Mouse (Mus musculus) colon, adult 2 months (tissue): ENCODE measurements around the gene Tmem89. TPM values are rescaled to one million over a fixed set of nuclear protein-coding genes. Genes with fewer than 3 reads are reported as not detected.

Source experiments
- polyA plus RNA-seq: library from polyadenylated mRNA; depleted of rRNA; stranded (reverse); fragments of >200 nt; gene quantifications from 2 replicates; pipeline ENCODE4 v1.2.3, GENCODE M21; 2012; rRNA removed

The Tmem89 gene
- not detected in 2 replicates for polyA plus RNA-seq

GRCm38 (mm10) chr9:108914491-108914890, at the start of gene Tmem89:
TSS of gene Tmem89 (plus strand) at chr9:108914619.

GRCm38 (mm10) chr9:108936418-108937364, 22.3 kb downstream of the Tmem89 start, which contains the start of gene Uqcrc1:
TSS of gene Uqcrc1 (plus strand) at chr9:108936633.

GRCm38 (mm10) chr9:108953081-108953636, 38.7 kb downstream of the Tmem89 start, which contains the start of gene Col7a1:
TSS of gene Col7a1 (plus strand) at chr9:108953586.

Other genes starting within 250 kb of the Tmem89 start
- gene Prkar2a, start 225.3 kb upstream of the Tmem89 start, polyA plus RNA-seq = 35.1 and 38.9 TPM in 2 replicates
- gene Ip6k2, start 130.8 kb upstream of the Tmem89 start, polyA plus RNA-seq = 46.0 and 51.8 TPM in 2 replicates
- gene Nckipsd, start 106.3 kb upstream of the Tmem89 start, polyA plus RNA-seq = 28.1 and 30.3 TPM in 2 replicates
- gene Celsr3, start 88.3 kb upstream of the Tmem89 start, polyA plus RNA-seq = 2.1 and 2.3 TPM in 2 replicates
- 7.2 and 11.9 TPM in 2 replicates for gene Slc26a6, start 61.3 kb upstream of the Tmem89 start, polyA plus RNA-seq
- gene Uqcrc1, start 22.0 kb downstream of the Tmem89 start, polyA plus RNA-seq = 840 and 874 TPM in 2 replicates
- gene Col7a1, start 39.0 kb downstream of the Tmem89 start, polyA plus RNA-seq = 0.58 and 4.1 TPM in 2 replicates
- 0.13 and 0.16 TPM in 2 replicates for gene Ucn2, start 71.4 kb downstream of the Tmem89 start, polyA plus RNA-seq
- gene Pfkfb4, start 77.2 kb downstream of the Tmem89 start, polyA plus RNA-seq = 31.5 and 46.8 TPM in 2 replicates
- 758 and 915 TPM in 2 replicates for gene Shisa5, start 123.9 kb downstream of the Tmem89 start, polyA plus RNA-seq
- 59.2 and 60.5 TPM in 2 replicates for gene Trex1, start 145.1 kb downstream of the Tmem89 start, polyA plus RNA-seq
- gene Atrip, start 159.5 kb downstream of the Tmem89 start, polyA plus RNA-seq = 16.6 and 17.8 TPM in 2 replicates
- gene Ccdc51, start 167.9 kb downstream of the Tmem89 start, polyA plus RNA-seq = 10.4 and 11.4 TPM in 2 replicates
- 9.9 and 17.1 TPM in 2 replicates for gene Tma7, start 168.0 kb downstream of the Tmem89 start, polyA plus RNA-seq
- 8.2 and 8.6 TPM in 2 replicates for gene Plxnb1, start 180.8 kb downstream of the Tmem89 start, polyA plus RNA-seq
- gene Fbxw21, start 247.4 kb downstream of the Tmem89 start, polyA plus RNA-seq = not detected in 2 replicates